Mouse (Mus musculus) kidney, embryonic 14.5 days (tissue): Measurements from ENCODE around the gene Rbmx2. TPM values are rescaled to one million over a fixed set of nuclear protein-coding genes. Genes with fewer than 3 reads are reported as not detected.

Source experiments
- ATAC-seq: fragments of 200-750 bp; cut with Nextera tagmentation; 2 replicates; pipeline ENCODE4 v1.8.0; 2017; ENCODE audit warnings: moderate number of reproducible peaks, mild to moderate bottlenecking, moderate TSS enrichment, moderate library complexity; ENCODE audit not compliant: low FRiP score, low TSS enrichment
- H3K27ac ChIP-seq: fragments of 300-500 bp; sonication (generic); 2 replicates; pipeline ENCODE4 v1.5.1; 2014; ENCODE audit warnings: low read depth, mild to moderate bottlenecking, low read length, moderate library complexity, mixed read lengths
- H3K27me3 ChIP-seq: fragments of 300-500 bp; sonication (generic); 2 replicates; pipeline ENCODE4 v1.6.1; 2014; ENCODE audit warnings: mild to moderate bottlenecking, low read length; ENCODE audit not compliant: control insufficient read depth, insufficient read depth
- H3K36me3 ChIP-seq: fragments of 300-500 bp; sonication (generic); 2 replicates; pipeline ENCODE4 v1.6.1; 2014; ENCODE audit warnings: low read length, mixed read lengths; ENCODE audit not compliant: control insufficient read depth, insufficient read depth
- H3K4me1 ChIP-seq: fragments of 300-500 bp; sonication (generic); 2 replicates; pipeline ENCODE4 v1.6.1; 2014; ENCODE audit warnings: low read length, mixed read lengths; ENCODE audit not compliant: control insufficient read depth, insufficient read depth
- H3K4me2 ChIP-seq: fragments of 300-500 bp; sonication (generic); replicated peaks from 2 replicates; pipeline ENCODE4 v1.6.1; 2014; ENCODE audit warnings: low read depth, mild to moderate bottlenecking, low read length
- H3K4me3 ChIP-seq: fragments of 300-500 bp; sonication (generic); 2 replicates; pipeline ENCODE4 v1.5.1; 2014; ENCODE audit warnings: mild to moderate bottlenecking, low read length
- H3K9ac ChIP-seq: fragments of 300-500 bp; sonication (generic); 2 replicates; pipeline ENCODE4 v1.6.1; 2014; ENCODE audit warnings: low read depth, mild to moderate bottlenecking, low read length, moderate library complexity
- H3K9me3 ChIP-seq: fragments of 300-500 bp; sonication (generic); 2 replicates; pipeline ENCODE4 v1.6.1; 2016; ENCODE audit warnings: low read length; ENCODE audit not compliant: control insufficient read depth
- WGBS: fragments of 180-500 bp; shearing (Covaris S2); extraction: QIAGEN DNeasy Blood & Tissue Kit; methylation state at CpG from one replicate; pipeline ENCODE4 v1.1.7; 2014; 5-methylcytosine and 5-hydroxymethylcytosine counted together
- polyA plus RNA-seq: library from polyadenylated mRNA; unstranded; fragments of >200 nt; fragmentation: Nextera tagmentation; extraction: Ambion mirVana; gene quantifications from 2 replicates; pipeline ENCODE4 v1.2.1, GENCODE M21; 2014

Rbmx2 gene
- polyA plus RNA-seq, 1 experiment from 2014 or later = 26.5 TPM

DNA sequence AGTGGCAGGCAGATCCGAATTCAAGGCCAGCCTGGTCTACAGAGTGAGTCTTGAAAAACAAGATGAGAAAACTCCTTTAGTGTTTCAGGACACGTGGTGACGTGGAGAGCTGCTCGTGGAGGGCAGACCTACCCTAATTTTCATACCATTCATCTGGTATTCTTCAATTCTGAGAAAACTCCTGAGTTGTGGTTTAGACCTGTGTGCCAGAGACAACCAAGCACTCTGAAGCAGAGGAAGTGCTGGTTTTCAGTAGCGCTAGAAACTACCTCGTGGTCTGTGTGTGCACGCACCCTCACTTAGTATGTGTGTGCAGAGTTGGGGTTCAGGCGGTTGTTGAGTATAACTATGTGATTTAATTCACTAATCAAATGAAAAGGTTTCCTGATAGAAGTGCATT, 18.0 kb downstream of the Rbmx2 start:
- Histone ChIP-seq H3K27me3 (no peaks in the 10 kb centered on the region), H3K4me1 (no peaks in the 10 kb centered on the region), H3K9me3 (no peaks in the 10 kb centered on the region), H3K4me2 (no peak overlapping the region), H3K27ac (no peak overlapping the region), H3K9ac (no peak overlapping the region), H3K4me3 (no peak overlapping the region), H3K36me3 (peaks cover 8% of the 10 kb centered on the region; the same call in 1 of the 2 replicates)
- 93% methylated on average over 8 of the region's 8 CpGs for WGBS
- no peak for ATAC-seq

GRCm38 (mm10) chrX:48754710-48755283, 60.0 kb downstream of the Rbmx2 start:
- H3K9me3 ChIP-seq = no peaks in the 10 kb centered on the region
- H3K36me3 ChIP-seq = no peaks in the 10 kb centered on the region
- no peak for ATAC-seq
- H3K4me3 ChIP-seq = no peak overlapping the region
- H3K27ac ChIP-seq = no peak overlapping the region
- 65% methylated on average over 2 of the region's 2 CpGs for WGBS
- H3K9ac ChIP-seq = no peak overlapping the region
- H3K27me3 ChIP-seq = no peaks in the 10 kb centered on the region
- H3K4me2 ChIP-seq = no peak overlapping the region
- H3K4me1 ChIP-seq = no peaks in the 10 kb centered on the region

Other genes with a start within 250 kb of the Rbmx2 start
- gene Elf4, start 231.9 kb upstream of the Rbmx2 start, polyA plus RNA-seq = 4.1 and 8.3 TPM in 2 replicates
- 70.1 and 72.8 TPM in 2 replicates for gene Aifm1, start 181.4 kb upstream of the Rbmx2 start, polyA plus RNA-seq
- gene Rab33a, start 175.7 kb upstream of the Rbmx2 start, polyA plus RNA-seq = 2.4 and 4.1 TPM in 2 replicates
- 18.5 and 20.4 TPM in 2 replicates for gene Zfp280c, start 100.5 kb upstream of the Rbmx2 start, polyA plus RNA-seq
- 13.5 and 16.4 TPM in 2 replicates for gene Slc25a14, start 71.6 kb upstream of the Rbmx2 start, polyA plus RNA-seq
- not detected in 2 replicates for gene Gpr119, start 20.5 kb upstream of the Rbmx2 start, polyA plus RNA-seq
- not detected in 2 replicates for gene Gm595, start 182.7 kb downstream of the Rbmx2 start, polyA plus RNA-seq